Mouse (Mus musculus) heart, adult 18-20 months (tissue): ENCODE results near the gene Zbtb1. TPM values are rescaled to one million over a fixed set of nuclear protein-coding genes. Genes with fewer than 3 reads are reported as not detected.
A peak's percentile ranks its signal among the peaks of the same experiment; 100 is the strongest.

Source experiments
- DNase-seq, 2 experiments: peaks; one replicate each; pipeline ENCODE4 v3.0.0; 2021 to 2022; ENCODE audit warnings: mixed read lengths in 1 of 2
- total RNA-seq, 2 experiments: library from RNA; stranded (reverse); gene quantifications; 2 replicates each; pipeline ENCODE4 v1.2.3; 2021

The Zbtb1 gene
- total RNA-seq, 2 experiments from 2014 or later, result 2.9 to 3.0 TPM

GRCm38 (mm10) chr12:76368790-76369205 lies 1.3 kb upstream of the Zbtb1 start:
- no peak for DNase-seq

DNA sequence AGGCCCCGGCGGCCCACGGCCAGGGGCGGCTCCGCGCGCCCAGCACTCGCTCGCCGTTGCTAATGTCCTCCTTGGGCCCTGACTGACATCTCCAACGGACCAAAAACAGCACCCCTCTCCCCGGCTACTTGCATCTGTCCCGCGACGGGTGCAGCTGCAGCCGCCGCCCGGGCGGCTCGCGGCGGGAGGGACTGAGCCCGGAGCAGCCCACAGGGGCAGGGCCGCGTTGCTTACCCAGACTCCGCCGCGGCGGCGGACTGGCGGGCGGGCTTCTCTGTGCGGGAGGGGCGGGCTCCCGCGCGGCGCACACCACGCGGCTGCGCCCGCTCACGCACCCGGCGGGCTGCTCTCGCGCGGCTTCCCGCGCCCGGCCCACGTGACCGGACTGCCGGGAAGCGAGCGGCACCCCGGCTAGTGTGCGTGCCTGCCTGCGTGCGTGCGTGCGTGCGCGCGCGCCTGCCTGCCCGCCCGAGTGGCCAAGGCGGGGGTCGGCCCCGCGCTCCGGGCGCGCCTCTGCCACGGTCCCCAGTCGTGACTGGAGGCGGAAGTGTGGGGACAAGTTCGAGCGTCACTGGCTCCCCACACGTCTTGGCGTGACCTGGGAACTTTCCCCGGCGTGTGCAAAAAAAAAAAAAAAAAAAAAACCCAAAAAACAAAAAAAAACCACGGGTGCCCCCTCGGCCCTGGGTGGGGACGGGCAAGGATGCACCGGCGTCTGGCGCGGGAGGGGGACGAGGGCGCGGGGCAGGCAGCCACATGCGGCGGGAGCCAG lies 674 bp upstream of the Zbtb1 start, which contains the start of gene Zbtb25:
TSS of gene Zbtb25 (minus strand) at position 397 of the 772 bp plus-strand sequence.
- peak; percentile 82 to 89 for DNase-seq

GRCm38 (mm10) chr12:76370831-76371571 lies 935 bp downstream of the Zbtb1 start:
- peak; percentile 84 to 90 for DNase-seq

DNA sequence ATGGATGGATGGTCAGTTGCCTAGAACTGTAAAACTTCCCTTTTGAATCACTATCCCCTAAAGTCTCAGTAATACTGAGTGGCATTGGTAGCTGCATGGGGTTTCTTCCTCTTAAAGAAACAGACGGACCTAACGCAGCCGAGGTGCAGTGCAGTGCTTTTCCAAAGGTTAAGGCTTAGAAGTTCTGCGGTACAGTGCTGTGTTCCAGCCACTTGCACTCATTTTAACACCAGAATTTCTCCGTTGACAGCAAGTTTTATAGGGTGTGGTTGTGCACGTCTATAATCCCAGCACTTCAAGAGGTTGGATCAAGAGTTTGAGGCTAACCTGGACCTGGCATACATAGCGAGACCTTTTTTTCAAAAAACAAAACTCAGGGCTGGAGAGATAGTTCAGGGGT lies 2.0 kb downstream of the Zbtb1 start:
- no peak for DNase-seq

GRCm38 (mm10) chr12:76372881-76373818 lies 3.1 kb downstream of the Zbtb1 start:
- DNase-seq, result no peak

- no peak for DNase-seq
Observed at GRCm38 (mm10) chr12:76373991-76374390, 3.9 kb downstream of the Zbtb1 start.

GRCm38 (mm10) chr12:76374911-76375310 lies 4.8 kb downstream of the Zbtb1 start:
- no peak for DNase-seq

GRCm38 (mm10) chr12:76375506-76375905 lies 5.4 kb downstream of the Zbtb1 start:
- DNase-seq, result no peak

GRCm38 (mm10) chr12:76376649-76377048 lies 6.6 kb downstream of the Zbtb1 start:
- DNase-seq, result peak; percentile 33 to 44

DNA sequence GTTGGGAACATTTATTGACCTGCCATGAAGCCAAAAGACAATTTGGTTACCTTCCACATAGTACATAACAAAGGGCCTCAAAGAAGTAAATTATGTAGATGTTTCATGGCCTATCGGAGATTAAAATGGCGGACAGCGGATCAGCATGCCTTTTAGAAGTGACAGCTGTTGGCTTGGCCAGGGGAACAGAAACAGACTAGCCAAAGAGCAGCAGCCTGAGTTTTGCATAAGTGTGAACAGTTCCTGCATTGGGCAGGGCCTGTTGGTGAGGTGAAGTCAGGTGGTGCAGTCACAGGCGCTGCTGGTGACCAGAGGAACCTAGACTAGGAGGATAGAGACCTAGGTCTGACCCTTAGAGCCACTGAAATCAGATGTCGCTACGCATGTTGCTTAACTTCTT lies 7.0 kb downstream of the Zbtb1 start:
- no peak for DNase-seq

DNA sequence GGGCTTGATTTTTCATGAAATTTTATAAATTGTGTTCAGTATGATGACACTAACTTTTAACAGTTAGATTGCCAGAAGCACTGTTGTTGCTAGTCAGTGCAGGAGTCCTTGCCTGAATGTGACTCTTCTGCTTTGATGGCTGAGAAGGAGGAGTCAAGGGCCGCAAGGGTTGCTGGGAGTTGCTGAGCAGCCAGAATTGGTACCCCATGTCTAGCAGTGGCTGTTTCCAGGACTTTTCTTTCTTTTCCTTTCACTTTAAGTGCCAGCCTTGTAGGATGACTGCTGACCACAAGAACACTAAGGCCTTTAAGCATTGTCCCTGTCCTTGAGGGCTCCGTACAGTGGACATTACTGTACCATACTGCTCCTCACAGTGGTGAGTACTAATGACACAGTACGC lies 7.7 kb downstream of the Zbtb1 start:
- peak in 1 of 2 experiments; percentile 21 for DNase-seq

DNA sequence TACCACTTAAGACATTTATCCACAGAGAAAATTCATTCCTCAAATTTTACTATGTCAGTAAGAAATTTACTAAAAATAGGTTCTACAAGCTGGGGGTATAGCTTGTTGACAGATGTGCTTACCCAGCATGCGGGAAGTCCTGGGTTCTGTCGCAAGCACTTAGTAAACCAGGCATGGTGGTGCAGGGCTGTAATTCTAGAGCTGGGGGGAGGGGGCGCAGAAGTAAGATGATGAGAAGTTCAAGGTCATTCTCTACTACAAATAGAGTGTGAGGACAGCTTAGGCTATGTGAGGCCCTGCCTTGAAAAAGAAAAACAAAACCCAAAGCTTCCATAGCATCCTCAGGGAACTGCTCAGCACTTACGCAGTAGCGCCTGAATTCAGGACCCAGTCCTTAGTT lies 8.5 kb downstream of the Zbtb1 start:
- DNase-seq, result no peak

DNA sequence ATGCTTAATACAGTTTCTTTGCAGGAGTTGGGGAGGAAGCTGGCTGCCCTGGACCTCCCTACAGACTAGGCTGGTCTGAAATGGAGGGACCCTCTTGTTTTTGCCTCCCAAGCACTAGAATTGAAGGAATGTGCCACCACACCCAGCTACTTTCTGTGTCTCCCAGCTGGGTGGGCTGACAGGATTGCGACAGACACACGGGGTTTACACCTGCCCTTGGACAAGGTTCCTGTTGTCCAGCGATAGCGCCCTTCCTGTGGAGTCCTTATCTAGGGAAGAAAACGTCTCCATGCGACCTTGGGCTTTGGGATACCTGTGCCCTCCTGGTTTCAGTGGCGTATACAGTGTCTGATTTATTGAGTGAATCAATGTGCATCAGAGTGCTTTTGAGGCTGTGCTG lies 10.1 kb downstream of the Zbtb1 start:
- DNase-seq, result no peak

- no peak for DNase-seq
Observed at GRCm38 (mm10) chr12:76385342-76385741, 15.3 kb downstream of the Zbtb1 start.

DNA sequence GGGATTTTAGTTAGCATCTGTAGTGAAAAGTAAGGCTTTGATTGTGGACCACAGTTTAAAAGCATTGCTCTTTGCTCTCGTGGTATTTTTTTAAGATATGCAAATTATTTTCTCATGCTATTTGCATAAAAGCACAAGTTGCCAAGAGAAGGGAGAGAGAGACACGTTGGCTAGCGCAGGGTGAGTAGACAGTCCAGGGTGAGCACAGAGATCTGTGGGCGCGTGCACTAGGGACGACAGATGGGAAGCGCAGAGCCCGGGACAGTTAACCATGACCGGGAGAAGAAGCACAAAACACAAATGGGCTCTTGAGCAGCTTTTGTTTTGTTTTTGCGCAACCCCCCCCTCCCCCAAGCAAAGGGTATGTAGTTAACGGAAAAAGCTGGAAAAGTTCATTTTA lies 18.7 kb downstream of the Zbtb1 start:
- no peak for DNase-seq

- DNase-seq, result no peak
Observed at GRCm38 (mm10) chr12:76391595-76392271, 21.7 kb downstream of the Zbtb1 start.

DNA sequence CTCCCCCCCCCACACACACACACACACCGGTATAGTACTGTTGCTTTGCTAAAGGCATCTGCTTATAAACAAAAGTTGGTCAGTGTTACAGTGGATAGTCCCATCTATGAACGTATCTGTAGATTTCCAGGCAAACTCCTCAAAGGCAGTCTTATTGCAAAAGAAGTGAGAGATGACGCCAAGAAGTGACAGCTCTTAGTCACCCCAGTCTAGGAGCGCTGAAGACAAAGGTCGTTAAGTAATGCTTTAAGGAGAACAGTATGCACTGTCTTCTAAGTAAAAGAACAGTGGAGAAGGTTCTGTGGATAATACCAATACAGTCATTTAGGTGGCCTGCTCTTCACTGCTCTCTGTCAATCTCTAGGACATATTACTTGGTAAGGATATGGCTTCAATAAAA lies 22.9 kb downstream of the Zbtb1 start:
- no peak for DNase-seq

GRCm38 (mm10) chr12:76397281-76397680 lies 27.2 kb downstream of the Zbtb1 start:
- no peak for DNase-seq

GRCm38 (mm10) chr12:76401674-76402073 lies 31.6 kb downstream of the Zbtb1 start:
- DNase-seq, result no peak

- DNase-seq, result no peak
Observed at GRCm38 (mm10) chr12:76402991-76403885, 33.2 kb downstream of the Zbtb1 start.
